Mouse (Mus musculus): ENCODE data around the gene 9530077C05Rik. TPM values are rescaled to one million over a fixed set of nuclear protein-coding genes. Genes with fewer than 3 reads are reported as not detected.
"Not testable (repeated sequence)": the region's sequence is repeated elsewhere in the genome, so short reads cannot be mapped to it uniquely, and the experiment has no call there.

9530077C05Rik gene
- polyA plus RNA-seq, 1 experiment from 2014 or later = 4.8 TPM

DNA sequence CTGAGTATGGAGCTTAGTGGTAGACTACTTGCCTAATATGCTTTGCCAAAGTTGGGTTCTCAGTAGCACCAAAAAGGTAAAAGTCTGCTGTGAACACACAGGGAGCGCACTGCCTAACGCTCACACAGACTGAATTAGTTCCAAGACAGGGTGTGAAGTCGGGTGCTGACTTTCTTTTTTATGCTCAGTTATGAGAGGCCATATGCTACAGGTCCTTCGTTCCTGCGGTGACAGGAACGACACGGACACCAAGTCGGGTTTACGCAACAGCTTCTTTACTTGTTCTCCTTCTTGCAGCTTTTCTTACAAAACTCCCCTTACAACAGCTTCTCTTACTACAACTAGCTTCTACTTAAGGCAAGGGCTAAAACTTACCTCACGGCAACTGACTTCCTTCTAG is 31.8 kb downstream of the 9530077C05Rik start:
- Histone ChIP-seq H3K9ac (no peak overlapping the region), H3K4me1 (no peaks in the 10 kb centered on the region), H3K9me3 (no peaks in the 10 kb centered on the region), H3K36me3 (peaks cover 21% of the 10 kb centered on the region), H3K27ac (no peak overlapping the region), H3K4me3 (no peak overlapping the region), H3K27me3 (no peaks in the 10 kb centered on the region), H3K4me2 (replicated peaks) (no peak overlapping the region)
- ATAC-seq (ENCODE audit: insufficient number of reproducible peaks, insufficient read depth, low FRiP score, low TSS enrichment) = no peak
- 91% methylated on average over 10 of the region's 10 CpGs for WGBS

DNA sequence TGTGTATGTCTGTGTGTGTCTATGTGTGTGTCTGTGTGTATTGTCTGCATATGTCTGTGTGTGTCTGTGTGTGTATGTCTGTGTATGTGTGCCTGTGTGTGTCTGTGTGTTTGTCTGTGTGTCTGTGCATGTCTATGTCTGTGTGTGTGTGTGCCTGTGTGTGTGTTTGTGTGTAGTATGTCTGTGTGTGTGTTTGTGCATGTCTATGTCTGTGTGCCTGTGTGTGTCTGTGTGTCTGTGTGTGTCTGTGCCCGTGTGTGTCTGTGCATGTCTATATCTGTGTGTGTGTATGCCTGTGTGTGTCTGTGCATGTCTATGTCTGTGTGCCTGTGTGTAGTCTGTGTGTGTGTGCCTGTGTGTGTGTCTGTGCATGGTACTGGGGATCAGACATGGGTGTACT is 33.8 kb downstream of the 9530077C05Rik start:
- H3K4me2 ChIP-seq (replicated peaks) = no peak overlapping the region
- no peak for ATAC-seq (ENCODE audit: insufficient number of reproducible peaks, insufficient read depth, low FRiP score, low TSS enrichment)
- H3K27ac ChIP-seq = no peak overlapping the region
- no peak overlapping the region for H3K4me3 ChIP-seq
- WGBS = 80% methylated on average over 1 of the region's 1 CpGs
- H3K4me1 ChIP-seq = no peaks in the 10 kb centered on the region
- no peaks in the 10 kb centered on the region for H3K9me3 ChIP-seq
- H3K36me3 ChIP-seq = peaks cover 38% of the 10 kb centered on the region
- H3K27me3 ChIP-seq = no peaks in the 10 kb centered on the region
- no peak overlapping the region for H3K9ac ChIP-seq

DNA sequence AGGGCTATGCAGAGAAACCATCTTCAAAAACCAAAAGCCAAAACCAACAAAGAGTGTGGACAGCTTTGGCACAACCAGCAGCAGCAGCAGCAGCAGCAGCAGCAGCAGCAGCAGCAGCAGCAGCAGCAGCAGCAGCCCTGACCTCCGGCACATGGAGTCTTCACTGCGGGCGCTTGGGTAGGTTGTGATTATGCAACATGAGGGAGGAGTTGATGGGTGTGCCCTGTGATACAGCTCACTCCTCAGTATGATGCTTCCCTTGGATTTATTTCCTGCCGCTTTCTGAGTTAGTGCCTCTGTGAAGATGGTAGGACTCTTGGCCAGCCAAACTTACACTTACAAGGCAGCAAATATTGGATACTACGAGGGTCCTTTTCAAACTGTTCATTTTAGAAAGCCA is 35.9 kb downstream of the 9530077C05Rik start:
- H3K36me3 ChIP-seq = peaks cover 58% of the 10 kb centered on the region
- 90% methylated on average over 5 of the region's 5 CpGs for WGBS
- H3K4me2 ChIP-seq (replicated peaks) = no peak overlapping the region
- no peaks in the 10 kb centered on the region for H3K27me3 ChIP-seq
- H3K4me3 ChIP-seq = no peak overlapping the region
- no peaks in the 10 kb centered on the region for H3K4me1 ChIP-seq
- H3K9me3 ChIP-seq = no peaks in the 10 kb centered on the region
- no peak overlapping the region for H3K27ac ChIP-seq
- ATAC-seq (ENCODE audit: insufficient number of reproducible peaks, insufficient read depth, low FRiP score, low TSS enrichment) = no peak
- H3K9ac ChIP-seq = no peak overlapping the region

DNA sequence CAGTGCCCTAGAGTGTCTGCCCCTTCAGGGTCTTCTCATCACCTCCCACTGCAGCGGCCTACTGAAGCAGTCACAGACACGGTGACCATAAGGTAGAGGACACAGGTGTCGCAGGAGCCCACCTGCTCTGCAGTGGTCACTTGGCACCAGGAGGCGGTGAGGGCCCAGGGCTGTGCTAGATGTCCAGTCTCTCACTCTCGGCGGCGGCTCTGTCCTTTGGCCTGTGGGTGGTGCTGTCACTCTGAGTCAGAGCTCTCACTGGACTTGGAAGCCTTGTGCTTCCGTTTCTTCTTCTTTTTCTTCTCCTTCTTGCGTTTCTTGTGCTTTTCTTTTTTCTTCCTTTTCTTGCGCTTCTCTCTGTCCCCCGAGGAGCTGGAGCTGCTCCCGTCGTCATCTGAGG is 37.1 kb downstream of the 9530077C05Rik start:
- Histone ChIP-seq H3K4me2 (replicated peaks) (no peak overlapping the region), H3K27ac (no peak overlapping the region), H3K4me1 (no peaks in the 10 kb centered on the region), H3K27me3 (no peaks in the 10 kb centered on the region), H3K9ac (no peak overlapping the region), H3K4me3 (no peak overlapping the region), H3K36me3 (peaks cover 70% of the 10 kb centered on the region), H3K9me3 (no peaks in the 10 kb centered on the region)
- WGBS = 84% methylated on average over 13 of the region's 13 CpGs
- ATAC-seq (ENCODE audit: insufficient number of reproducible peaks, insufficient read depth, low FRiP score, low TSS enrichment) = no peak

DNA sequence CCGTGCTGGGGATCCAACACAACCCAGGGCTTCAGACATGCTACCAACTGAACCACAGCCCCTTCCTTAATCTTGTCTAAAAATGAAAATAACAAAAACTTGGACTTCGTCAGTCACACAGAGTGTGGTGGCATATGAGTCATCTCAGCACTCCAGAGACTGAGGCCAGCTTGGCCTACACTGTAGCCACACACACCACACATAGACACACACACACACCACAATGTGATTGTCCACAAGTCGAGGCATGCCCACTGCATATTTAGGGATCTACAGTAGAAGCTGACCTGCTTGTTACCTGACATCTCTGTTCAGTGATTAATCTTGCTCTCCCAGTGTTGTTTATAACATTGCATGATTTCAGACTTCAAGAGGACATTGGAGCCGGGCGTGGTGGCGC is 37.9 kb downstream of the 9530077C05Rik start:
- peaks cover 76% of the 10 kb centered on the region for H3K36me3 ChIP-seq
- no peak overlapping the region for H3K4me3 ChIP-seq
- no peak overlapping the region for H3K4me2 ChIP-seq (replicated peaks)
- no peak overlapping the region for H3K27ac ChIP-seq
- ATAC-seq (ENCODE audit: insufficient number of reproducible peaks, insufficient read depth, low FRiP score, low TSS enrichment) = no peak
- H3K27me3 ChIP-seq = no peaks in the 10 kb centered on the region
- no peaks in the 10 kb centered on the region for H3K4me1 ChIP-seq
- WGBS = 91% methylated on average over 6 of the region's 6 CpGs
- H3K9ac ChIP-seq = no peak overlapping the region
- H3K9me3 ChIP-seq = no peaks in the 10 kb centered on the region

DNA sequence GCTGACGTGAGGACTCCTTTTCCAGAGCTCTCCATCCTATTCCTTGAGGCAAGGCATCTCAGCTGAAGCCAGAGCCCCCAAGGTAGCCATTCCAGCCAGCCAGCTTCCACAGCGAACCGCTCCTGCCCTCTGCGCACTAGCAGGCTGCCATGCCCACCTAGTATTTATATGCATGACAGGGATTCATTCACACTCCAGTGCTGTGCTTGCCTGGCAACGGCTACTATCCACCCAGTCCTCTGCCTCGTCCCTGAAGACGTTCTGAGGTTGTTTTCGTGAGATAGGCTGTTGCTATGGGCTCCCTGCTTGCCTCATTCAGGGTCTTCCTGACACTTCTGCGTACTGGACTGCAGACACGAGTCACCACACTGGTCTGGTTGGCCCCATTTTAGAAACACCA is 41.4 kb downstream of the 9530077C05Rik start:
- no peaks in the 10 kb centered on the region for H3K27me3 ChIP-seq
- no peak for ATAC-seq (ENCODE audit: insufficient number of reproducible peaks, insufficient read depth, low FRiP score, low TSS enrichment)
- no peak overlapping the region for H3K9ac ChIP-seq
- H3K9me3 ChIP-seq = no peaks in the 10 kb centered on the region
- 89% methylated on average over 10 of the region's 10 CpGs for WGBS
- no peaks in the 10 kb centered on the region for H3K4me1 ChIP-seq
- H3K4me3 ChIP-seq = no peak overlapping the region
- H3K4me2 ChIP-seq (replicated peaks) = no peak overlapping the region
- H3K27ac ChIP-seq = no peak overlapping the region
- H3K36me3 ChIP-seq = peaks cover 90% of the 10 kb centered on the region

DNA sequence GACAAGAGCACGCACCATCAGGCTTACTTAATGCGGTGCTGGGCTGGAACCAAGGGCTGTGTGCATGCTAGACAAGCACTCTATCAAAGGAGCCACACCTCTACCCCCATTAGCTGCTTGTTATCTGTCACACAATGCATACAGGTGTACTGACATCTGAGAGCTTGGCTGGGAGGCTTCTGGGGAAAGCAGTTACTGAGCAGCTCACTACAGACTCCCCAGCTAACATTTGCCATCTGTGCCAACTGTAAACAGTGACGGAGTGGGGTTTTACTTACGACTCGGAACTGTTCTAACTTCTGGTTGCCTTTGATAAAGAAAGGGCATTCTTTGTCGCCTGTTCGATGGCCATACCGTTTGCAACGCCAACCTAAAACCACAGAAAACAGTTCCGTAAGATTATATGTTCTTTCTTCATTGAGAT is 42.2 kb downstream of the 9530077C05Rik start:
- Histone ChIP-seq H3K27ac (no peak overlapping the region), H3K36me3 (peaks cover 82% of the 10 kb centered on the region)
- ATAC-seq (ENCODE audit: insufficient number of reproducible peaks, insufficient read depth, low FRiP score, low TSS enrichment) = no peak

DNA sequence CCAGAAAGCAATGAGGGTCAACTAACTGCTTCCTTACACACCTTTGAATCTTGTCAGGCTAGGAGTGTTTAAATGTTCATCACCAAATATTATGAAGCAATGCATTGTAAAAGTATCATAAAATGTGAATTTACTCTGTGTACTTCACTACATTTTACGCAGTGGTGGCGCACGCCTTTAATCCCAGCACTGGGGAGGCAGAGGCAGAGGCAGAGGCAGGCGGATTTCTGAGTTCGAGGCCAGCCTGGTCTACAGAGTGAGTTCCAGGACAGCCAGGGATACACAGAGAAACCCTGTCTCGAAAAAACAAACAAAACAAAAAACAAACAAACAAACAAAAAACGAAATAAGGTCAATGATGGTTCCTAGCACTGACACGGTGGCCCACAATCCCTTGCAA is 42.7 kb downstream of the 9530077C05Rik start, which contains the start of gene Gm17545:
TSS of gene Gm17545 (plus strand) at position 301 of the 400 bp plus-strand sequence.
- H3K27me3 ChIP-seq; H3K9me3 ChIP-seq; ATAC-seq (ENCODE audit: insufficient number of reproducible peaks, insufficient read depth, low FRiP score, low TSS enrichment); H3K9ac ChIP-seq; H3K27ac ChIP-seq; H3K4me2 ChIP-seq (replicated peaks); H3K4me1 ChIP-seq; H3K4me3 ChIP-seq: not testable (repeated sequence)
- WGBS = 93% methylated on average over 8 of the region's 8 CpGs
- H3K36me3 ChIP-seq = peaks cover 77% of the 10 kb centered on the region

More for the DNA sequence above, 42.2 kb downstream of the 9530077C05Rik start:
- Histone ChIP-seq H3K4me1 (no peaks in the 10 kb centered on the region), H3K9me3 (no peaks in the 10 kb centered on the region), H3K27me3 (no peaks in the 10 kb centered on the region), H3K9ac (no peak overlapping the region), H3K4me2 (replicated peaks) (no peak overlapping the region), H3K4me3 (no peak overlapping the region)
- WGBS = 91% methylated on average over 10 of the region's 10 CpGs

DNA sequence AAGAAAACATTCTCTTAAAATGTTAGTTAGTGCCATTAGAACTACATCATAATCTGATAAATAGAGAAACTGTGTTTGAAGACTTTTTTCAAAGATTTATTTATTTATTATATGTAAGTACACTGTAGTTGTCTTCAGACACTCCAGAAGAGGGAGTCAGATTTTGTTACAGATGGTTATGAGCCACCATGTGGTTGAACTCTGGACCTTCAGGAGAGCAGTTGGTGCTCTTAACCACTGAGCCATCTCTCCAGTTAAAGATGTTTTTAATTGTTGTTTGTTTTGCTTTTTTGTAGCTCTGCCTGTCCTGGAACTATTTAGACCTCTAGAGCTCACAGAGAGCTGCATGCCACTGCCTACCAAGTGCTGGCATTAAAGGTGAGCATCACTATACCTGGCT is 43.7 kb downstream of the 9530077C05Rik start:
- Histone ChIP-seq H3K27ac (no peak overlapping the region), H3K27me3 (no peaks in the 10 kb centered on the region), H3K9me3 (no peaks in the 10 kb centered on the region), H3K9ac (no peak overlapping the region), H3K4me1 (no peaks in the 10 kb centered on the region), H3K36me3 (peaks cover 70% of the 10 kb centered on the region), H3K4me3 (no peak overlapping the region), H3K4me2 (replicated peaks) (no peak overlapping the region)
- ATAC-seq (ENCODE audit: insufficient number of reproducible peaks, insufficient read depth, low FRiP score, low TSS enrichment) = no peak

DNA sequence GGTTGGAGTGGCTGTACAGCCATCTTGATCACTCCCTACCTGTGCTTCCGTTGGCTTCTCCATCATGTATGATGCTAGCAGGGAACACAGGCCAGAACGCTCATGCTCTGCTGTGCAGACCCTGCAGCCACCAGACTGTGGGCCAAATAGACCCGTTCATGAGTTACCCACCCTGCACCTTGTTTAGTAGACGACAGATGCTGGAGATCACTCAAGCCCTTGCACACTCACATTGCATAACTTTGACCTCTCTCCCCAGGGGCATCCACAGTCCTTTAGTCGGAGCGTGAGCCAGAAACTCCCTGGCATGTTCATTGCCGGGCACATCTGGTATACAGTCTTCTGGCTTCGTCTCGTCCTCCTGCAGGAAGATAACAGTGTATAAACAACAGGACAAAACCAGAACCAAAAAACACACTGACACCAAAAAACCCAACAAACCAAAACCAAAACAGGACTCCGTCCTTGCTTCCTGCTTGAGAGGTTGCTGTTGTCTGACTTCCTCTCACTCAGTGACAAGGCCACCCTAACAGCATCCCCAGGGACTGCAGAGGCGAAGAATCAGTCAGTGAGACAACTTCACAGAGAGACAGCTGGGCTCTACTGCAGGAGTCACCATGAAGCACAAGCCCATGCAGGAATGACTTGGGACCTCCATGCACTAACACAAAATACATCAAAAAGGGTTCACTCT is 46.0 kb downstream of the 9530077C05Rik start:
- no peaks in the 10 kb centered on the region for H3K4me1 ChIP-seq
- no peak for ATAC-seq (ENCODE audit: insufficient number of reproducible peaks, insufficient read depth, low FRiP score, low TSS enrichment)
- no peak overlapping the region for H3K4me2 ChIP-seq (replicated peaks)
- no peak overlapping the region for H3K4me3 ChIP-seq
- 90% methylated on average over 11 of the region's 11 CpGs for WGBS
- no peak overlapping the region for H3K9ac ChIP-seq
- no peaks in the 10 kb centered on the region for H3K9me3 ChIP-seq
- no peaks in the 10 kb centered on the region for H3K27me3 ChIP-seq
- peaks cover 63% of the 10 kb centered on the region for H3K36me3 ChIP-seq
- H3K27ac ChIP-seq = no peak overlapping the region

DNA sequence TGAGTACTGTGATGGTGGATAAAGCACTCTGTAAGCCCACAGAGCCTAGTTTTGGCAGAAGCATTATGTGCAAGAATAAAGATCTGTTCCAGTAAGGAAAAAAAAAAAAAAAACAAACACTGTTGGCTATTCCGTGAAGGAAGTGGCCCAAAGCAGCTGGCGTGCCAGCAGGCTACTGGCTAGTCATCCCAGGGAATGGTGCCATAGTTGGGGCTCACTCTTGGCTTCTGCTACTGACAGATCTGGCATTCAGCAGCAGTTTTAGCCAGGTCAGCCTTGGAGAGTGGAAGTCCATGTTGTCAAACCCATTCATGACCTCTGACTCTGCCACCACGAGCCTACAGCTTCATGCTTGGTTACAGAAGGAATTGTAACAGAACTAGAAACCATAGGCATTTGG is 50.6 kb downstream of the 9530077C05Rik start:
- Histone ChIP-seq H3K4me3 (no peak overlapping the region), H3K27me3 (no peaks in the 10 kb centered on the region), H3K9ac (no peak overlapping the region), H3K27ac (no peak overlapping the region), H3K36me3 (peaks cover 25% of the 10 kb centered on the region), H3K9me3 (no peaks in the 10 kb centered on the region), H3K4me1 (no peaks in the 10 kb centered on the region), H3K4me2 (replicated peaks) (no peak overlapping the region)
- no peak for ATAC-seq (ENCODE audit: insufficient number of reproducible peaks, insufficient read depth, low FRiP score, low TSS enrichment)
- WGBS = 92% methylated on average over 3 of the region's 3 CpGs

DNA sequence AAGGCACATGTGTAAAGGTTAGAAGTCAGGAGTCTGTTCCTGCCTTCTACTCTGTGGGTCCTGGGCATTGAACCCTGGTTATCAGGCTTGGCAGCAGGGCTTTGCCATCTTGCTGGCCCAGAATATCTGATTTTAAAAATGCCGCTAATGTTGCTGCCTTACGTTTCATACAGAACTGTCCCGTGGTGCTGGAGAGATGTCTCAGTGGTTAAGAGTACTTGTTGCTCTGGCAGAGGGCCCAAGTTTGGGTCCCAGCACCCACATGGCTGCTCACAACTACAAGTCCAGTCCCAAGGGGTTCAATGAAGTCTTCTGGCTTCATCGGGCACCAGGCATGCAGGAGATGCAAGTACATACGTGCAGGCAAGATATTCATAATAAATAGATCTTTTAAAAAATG is 54.9 kb downstream of the 9530077C05Rik start:
- no peak overlapping the region for H3K4me2 ChIP-seq (replicated peaks)
- no peak overlapping the region for H3K9ac ChIP-seq
- no peaks in the 10 kb centered on the region for H3K4me1 ChIP-seq
- no peak overlapping the region for H3K4me3 ChIP-seq
- H3K9me3 ChIP-seq = no peaks in the 10 kb centered on the region
- WGBS = 95% methylated on average over 5 of the region's 5 CpGs
- no peak for ATAC-seq (ENCODE audit: insufficient number of reproducible peaks, insufficient read depth, low FRiP score, low TSS enrichment)
- peaks cover 12% of the 10 kb centered on the region for H3K36me3 ChIP-seq
- no peak overlapping the region for H3K27ac ChIP-seq
- no peaks in the 10 kb centered on the region for H3K27me3 ChIP-seq

All from embryonic facial prominence, embryonic 12.5 days (tissue).